Mouse (Mus musculus) kidney, adult 2 months (tissue): ENCODE results near the gene Vma21-ps.

Source experiments
- CTCF ChIP-seq: fragments of 200-500 bp; conservative IDR thresholded peaks from 2 replicates; pipeline ENCODE4 v1.5.1; 2011; ENCODE audit warnings: low read depth, mild to moderate bottlenecking, control low read depth, low read length, moderate library complexity, mixed read lengths; ENCODE audit not compliant: insufficient read depth, insufficient read length
- POLR2A ChIP-seq: fragments of 200-500 bp; IDR thresholded peaks from one replicate; pipeline ENCODE4 v1.6.1; 2011; ENCODE audit warnings: low read depth, low read length, control low read depth

DNA sequence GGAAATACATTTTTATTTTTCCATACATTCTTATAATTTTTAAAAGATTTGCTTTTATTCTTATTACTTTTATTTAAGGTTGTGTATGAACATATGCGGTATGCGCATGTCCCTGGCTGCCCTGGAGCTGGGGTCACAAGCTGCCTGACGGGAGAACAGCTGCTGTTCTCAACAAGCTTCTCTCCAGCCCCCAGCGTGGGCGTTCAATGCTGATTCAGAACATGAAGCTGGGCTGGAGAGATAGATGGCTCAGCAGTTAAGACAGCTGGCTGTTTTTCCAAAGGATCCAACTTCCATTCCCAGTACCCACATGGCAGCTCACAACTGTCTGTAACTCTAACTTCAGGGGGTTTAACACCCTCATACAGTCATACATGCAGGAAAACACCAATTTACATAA is 35.7 kb downstream of the Vma21-ps start:
- TF ChIP-seq CTCF, result no peak
- no peak for TF ChIP-seq POLR2A
